Mouse (Mus musculus): ENCODE measurements around the gene Cyp4a32.
"Not testable (repeated sequence)": the region's sequence is repeated elsewhere in the genome, so short reads cannot be mapped to it uniquely, and the experiment has no call there.

The Cyp4a32 gene

GRCm38 (mm10) chr4:115655841-115656534 lies 55.2 kb downstream of the Cyp4a32 start:
- DNase-seq (ENCODE audit: inconsistent age in 2 of 2, low spot score in 1 of 2) = peak; percentile 36 to 47

GRCm38 (mm10) chr4:115656535-115656922 lies 55.8 kb downstream of the Cyp4a32 start:
- not testable (repeated sequence) for DNase-seq (ENCODE audit: inconsistent age in 2 of 2, low spot score in 1 of 2)

GRCm38 (mm10) chr4:115657104-115657866 lies 56.5 kb downstream of the Cyp4a32 start:
- DNase-seq (ENCODE audit: inconsistent age in 2 of 2, low spot score in 1 of 2) = peak; percentile 59 to 72

GRCm38 (mm10) chr4:115657867-115658249 lies 57.1 kb downstream of the Cyp4a32 start:
- no peak for DNase-seq (ENCODE audit: inconsistent age in 2 of 2, low spot score in 1 of 2)

- DNase-seq (ENCODE audit: inconsistent age in 2 of 2, low spot score in 1 of 2) = no peak
These were observed 58.4 kb downstream of the Cyp4a32 start for GRCm38 (mm10) chr4:115659190-115659589.
